Mouse (Mus musculus) frontal cortex, postnatal 10 days (tissue): Measurements from ENCODE around the gene Zfp553.
A peak's percentile ranks its signal among the peaks of the same experiment; 100 is the strongest.

Source experiments
- DNase-seq, 2 experiments: peaks; one replicate each; pipeline ENCODE4 v3.0.0; 2022; ENCODE audit warnings: low spot score in 2 of 2, mixed read lengths in 1 of 2

Zfp553 gene

GRCm38 (mm10) chr7:127232622-127233367 lies at the start of gene Zfp553, which contains the start of gene Sept1:
Zfp553 (plus strand) TSS chr7:127233061.
Sept1 (minus strand) TSS chr7:127233130.
- peak; percentile 71 to 82 for DNase-seq

DNA sequence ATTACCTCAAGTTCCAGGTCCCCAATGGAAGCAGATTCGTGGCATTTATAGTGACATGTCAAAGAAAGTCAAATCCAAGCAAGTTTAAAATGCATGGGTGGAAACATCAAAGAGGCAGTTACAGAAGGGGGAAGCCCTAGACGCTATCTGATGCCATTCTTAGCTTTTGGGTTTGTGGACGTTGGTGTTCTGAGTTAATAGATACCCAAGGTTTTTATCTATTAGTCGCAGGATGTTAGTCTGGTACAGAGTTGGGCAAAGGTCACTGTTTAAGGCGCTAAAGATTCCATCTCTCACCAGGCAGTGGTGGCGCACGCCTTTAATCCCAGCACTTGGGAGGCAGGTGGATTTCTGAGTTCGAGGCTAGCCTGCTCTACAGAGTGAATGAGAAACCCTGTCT lies 49.5 kb upstream of the Zfp553 start:
- no peak for DNase-seq

DNA sequence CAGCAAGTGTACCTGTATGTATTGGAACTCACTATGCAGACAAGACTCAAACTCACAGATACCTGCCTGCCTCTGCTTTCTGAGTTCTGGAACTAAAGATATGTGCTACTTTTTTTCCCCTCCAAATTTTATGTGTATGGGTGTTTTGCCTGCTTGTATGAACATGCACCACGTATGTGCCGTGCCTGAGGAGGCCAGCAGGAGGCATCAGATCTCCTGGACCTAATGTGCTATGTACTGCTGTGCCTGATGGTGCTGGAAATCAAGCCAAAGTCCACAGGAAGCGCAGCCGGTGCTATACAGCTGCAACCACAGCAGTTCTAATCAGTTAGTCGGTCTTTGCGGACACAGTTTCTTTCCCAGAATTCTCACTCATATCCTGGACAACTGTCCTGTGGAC lies 49.0 kb upstream of the Zfp553 start:
- DNase-seq = no peak

DNA sequence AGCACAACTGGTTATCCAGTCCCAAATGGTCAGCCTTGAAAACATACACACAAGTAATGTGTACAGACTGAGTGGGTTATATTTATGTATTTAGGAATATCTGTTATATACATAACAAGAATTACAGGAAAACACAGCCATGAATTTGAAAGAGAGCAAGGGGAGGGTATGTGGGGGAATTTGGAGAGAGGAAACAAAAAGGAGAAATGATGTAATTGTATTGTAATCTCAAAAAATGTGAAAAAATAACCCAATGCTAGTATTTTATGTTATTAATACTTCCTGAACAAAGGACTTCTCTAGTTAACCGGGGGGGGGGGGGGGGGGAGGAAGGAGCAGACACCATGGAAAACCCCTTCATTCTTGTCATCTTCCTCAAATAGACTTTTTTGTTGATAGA lies 48.1 kb upstream of the Zfp553 start:
- no peak for DNase-seq

GRCm38 (mm10) chr7:127185601-127186000 lies 47.3 kb upstream of the Zfp553 start:
- DNase-seq = no peak

- no peak for DNase-seq
Measured at GRCm38 (mm10) chr7:127187351-127187750, 45.5 kb upstream of the Zfp553 start.

DNA sequence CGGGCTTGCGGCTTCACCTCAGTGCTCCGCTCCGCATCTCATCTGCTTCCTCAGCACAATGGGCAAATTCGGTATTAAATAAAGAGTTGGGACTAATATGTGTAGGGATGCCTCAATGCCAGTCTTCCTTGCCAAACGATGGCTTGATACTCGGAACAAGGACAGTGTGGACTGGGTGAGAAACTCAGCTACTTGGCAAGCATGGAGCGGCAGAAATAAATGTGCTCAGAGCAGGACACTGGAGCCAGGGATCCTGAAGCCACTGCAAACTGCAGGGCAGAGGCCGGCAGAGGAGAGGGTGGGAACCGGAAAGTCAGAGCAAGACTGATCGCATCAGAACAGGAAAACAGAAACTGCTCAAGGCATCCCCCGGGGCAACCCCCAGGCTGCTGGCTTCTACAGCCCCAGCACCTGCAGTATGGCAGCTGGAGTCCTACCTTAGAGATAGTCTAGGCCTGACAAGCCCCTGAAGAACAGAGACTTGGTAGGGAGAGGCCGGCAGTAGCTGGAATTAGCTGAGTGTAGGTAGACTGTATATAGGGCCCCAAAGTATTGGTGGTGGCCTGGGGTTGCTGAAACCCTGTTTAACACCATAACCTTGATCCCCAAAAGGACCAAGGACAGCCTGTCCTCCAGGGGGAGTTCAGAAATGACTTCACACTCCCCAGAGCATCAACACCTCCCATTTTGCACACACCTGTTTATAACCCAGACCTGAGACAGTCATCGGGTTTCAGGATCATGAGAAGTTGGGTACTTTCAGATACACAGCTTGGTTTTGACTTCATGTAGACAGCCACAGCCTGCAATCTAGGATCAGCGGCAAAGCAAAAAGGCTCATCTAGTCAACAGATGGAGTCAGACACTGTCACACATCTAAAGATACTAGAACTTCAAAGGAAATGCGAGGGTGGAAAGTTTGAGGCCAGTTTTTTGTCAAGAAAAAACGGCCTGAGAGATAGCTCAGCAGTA lies 44.3 kb upstream of the Zfp553 start:
- no peak for DNase-seq

- DNase-seq = no peak
Measured at GRCm38 (mm10) chr7:127190672-127191071, 42.2 kb upstream of the Zfp553 start.

- no peak for DNase-seq
Measured at GRCm38 (mm10) chr7:127192989-127193388, 39.9 kb upstream of the Zfp553 start.

DNA sequence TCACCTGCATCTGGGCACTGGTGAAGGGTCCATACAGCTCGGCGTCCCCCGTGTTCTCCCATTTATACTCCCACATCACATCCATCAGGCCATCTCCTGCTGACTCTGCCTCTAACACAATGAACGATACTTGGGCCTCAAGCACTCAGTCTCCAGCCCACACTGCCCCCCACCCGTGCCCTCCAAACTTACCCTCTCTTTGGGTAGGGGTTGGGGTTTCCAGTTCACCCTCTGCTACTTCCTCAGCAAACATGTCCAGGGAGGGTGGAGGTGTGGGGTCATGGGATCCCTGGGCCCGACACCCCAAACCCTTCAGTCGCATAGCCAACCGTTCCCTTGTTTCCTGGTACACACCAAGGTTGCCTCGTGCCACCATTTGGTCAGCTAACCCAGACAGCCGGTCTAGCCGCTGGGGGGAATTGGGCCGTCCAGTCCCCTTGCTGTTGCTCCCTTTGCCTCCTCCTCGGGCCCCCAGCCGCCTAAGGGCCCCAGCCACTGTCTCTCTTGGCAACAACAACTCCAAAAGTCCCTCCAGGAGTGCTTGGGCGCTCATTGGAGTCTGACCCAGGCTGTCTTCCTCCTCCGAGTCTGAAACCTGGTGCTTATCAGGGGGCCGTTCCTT lies 38.7 kb upstream of the Zfp553 start:
- DNase-seq = no peak

- no peak for DNase-seq
Measured at GRCm38 (mm10) chr7:127194633-127195029, 38.2 kb upstream of the Zfp553 start.

- DNase-seq = peak; percentile 94 to 97
Measured at GRCm38 (mm10) chr7:127195544-127196295, 37.1 kb upstream of the Zfp553 start, which contains the start of gene Cd2bp2. Cd2bp2 (minus strand) TSS chr7:127196050.

DNA sequence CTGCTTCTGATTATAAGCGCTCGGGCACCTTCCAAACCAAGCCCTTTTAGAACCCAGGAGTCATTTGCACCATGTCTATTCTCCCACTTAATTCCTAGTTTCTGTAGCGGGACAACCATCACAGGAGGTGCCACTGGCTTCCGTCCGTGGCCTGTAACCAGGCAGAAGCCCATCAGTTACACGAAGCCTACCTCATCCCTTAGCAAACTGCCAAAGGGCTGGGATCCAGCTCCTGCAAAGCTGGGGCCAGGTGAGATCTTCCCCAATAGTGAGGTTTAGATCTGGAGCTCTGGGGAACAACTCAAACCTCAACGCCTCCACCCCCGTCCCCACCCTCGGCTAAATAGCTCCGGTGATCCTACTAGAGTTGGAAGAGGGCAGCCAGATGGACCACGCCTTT lies 36.4 kb upstream of the Zfp553 start:
- no peak for DNase-seq

- no peak for DNase-seq
Measured at GRCm38 (mm10) chr7:127206606-127207005, 26.3 kb upstream of the Zfp553 start.

DNA sequence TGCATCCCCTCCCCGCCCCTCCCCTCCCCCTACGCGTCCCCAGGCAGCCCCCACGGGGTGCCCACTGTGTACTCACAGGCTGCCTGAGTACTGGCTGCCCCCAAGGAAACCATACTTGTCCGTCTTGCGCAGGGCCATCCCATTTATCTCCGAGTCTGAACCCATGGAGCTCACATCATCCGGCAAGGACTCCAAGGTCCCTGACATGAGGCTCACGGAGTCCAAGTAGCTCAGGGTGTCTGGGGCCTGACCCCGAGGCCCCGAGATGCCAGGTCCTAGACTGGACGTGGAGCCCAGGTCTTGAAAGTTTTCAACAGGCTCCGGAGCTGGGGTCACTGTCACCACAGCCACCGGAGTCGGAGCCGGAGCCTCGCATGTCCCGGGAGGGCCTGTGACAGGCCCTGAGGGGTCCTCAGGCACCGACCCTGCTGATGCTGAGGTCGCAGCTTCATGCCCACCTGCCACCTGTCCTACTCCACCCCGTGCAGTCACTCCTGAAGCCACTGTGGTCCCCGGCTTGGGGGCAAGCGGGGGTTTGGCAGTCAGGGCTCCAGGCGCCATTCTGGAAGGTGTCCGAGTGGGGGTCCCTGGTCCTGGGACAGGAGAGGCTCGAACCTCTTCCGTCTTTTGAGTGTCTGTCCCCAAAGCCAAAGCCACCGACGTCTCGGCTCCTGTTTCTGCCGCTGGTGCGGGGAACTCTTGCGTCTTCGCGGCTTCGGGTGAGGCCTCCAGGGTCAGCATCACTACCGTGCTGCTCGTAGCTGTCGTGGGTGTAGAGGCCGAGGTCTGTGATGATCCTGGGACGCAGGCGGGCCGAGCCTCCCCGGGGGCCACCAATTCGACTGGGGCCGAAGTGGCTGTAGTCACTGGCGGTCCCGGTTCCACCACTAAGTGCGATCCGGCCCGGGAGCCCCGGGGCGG lies 25.2 kb upstream of the Zfp553 start:
- DNase-seq = peak; percentile 34 to 58

GRCm38 (mm10) chr7:127208295-127208552 lies 24.6 kb upstream of the Zfp553 start, which contains the start of gene Tbc1d10b:
Tbc1d10b (minus strand) TSS chr7:127208468.
- no peak for DNase-seq

DNA sequence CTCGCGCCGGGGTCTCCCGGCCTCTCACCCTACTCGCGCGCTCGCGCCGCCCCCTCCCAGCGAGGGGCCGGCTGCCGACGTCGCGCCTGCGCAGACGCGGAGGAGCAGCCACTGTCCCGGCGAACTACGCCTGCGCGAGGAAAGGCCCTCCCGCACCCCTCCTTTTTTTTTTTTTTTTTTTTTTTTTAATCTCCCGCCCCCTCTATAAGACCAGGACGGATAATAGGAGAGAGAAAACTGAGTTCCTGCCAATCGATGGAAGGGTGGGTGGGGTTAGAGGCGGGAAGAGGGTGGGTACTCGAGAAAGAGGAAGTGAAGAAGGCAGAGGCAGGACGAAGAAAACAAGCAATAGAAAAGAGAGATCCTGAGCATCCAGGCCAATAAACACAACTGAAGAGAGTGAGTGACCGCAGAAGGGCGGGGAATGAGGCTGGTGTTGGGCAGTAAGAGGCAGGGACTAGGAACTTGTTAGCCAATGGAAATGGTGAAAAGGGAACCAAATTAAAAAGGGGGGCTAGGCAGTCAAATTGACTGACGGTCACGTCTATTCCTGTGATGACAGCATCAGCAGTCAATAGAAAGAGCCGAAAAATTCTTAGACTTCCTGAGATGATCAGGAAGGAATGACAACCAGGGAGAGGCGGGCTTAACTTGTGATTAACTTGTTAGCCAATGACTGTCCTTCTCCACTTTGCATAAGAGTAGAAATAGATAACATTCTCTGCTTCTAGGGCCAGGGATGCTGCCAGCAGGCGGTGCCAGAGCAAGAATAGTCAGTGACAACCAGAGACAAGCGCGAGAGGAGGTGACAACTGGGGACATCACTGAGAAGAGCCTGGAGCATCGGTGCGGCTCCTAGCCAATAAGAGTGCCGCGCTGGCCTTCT lies 24.1 kb upstream of the Zfp553 start, which contains the start of gene Mylpf:
Gene Mylpf, plus strand, starts transcription at position 338 of the 886 bp plus-strand sequence.
- peak; percentile 90 to 97 for DNase-seq

- DNase-seq = no peak
Measured at GRCm38 (mm10) chr7:127209851-127210250, 23.0 kb upstream of the Zfp553 start.

DNA sequence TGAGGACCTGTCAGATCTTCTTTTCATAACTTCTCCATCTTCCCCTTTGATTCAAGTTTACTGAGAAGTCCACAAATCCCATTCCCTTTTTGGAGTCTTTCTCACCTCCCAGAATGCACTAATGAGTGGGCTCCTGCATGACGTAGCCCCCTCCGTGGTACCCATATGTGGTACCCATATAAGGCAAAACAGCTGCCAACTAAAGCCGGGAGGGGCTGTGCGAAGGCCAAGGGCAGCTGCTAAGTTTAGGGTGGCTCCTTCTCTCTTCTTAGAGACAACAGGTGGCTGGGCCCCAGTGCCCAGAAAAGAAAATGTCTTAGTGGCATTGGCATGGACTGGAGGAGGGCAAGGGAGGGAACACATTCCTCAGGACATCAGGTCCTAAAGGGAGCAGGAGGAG lies 22.6 kb upstream of the Zfp553 start:
- DNase-seq = peak in 1 of 2 experiments; percentile 17
